Comparison of ENCODE assay signal across 8 mouse cellular contexts in genomic region chr14:99141786-99142633, GRCm38 (mm10). TPM values are rescaled to one million over a fixed set of nuclear protein-coding genes. Genes with fewer than 3 reads are reported as not detected.
DNase-seq lines count a peak whose midpoint lies in the region; ATAC-seq and TF ChIP-seq lines count a peak whose summit lies in the region.

No protein-coding gene starts in this region.

- peak; percentile 91 for ATAC-seq in activated CD4-positive, CD25-positive, alpha-beta regulatory T cell, adult 4 months
- ATAC-seq in common myeloid progenitor, adult 5-6 weeks (replicated peaks; ENCODE audit: low read depth, poor library complexity, severe bottlenecking) = peak; percentile 98
- peak; percentile 98 for ATAC-seq in megakaryocyte, adult 5-6 weeks (ENCODE audit: poor library complexity, severe bottlenecking)

- intact Hi-C loops in left cerebral cortex, adult 2 months (cut with DNase I) = loop anchor here (1.0 to 5.0 kb wide), 2 partner anchors 155 to 752 kb away; partner anchors contain the start of gene Klf5

- no peak overlapping the region for H3K27ac ChIP-seq in left cerebral cortex, adult 2 months

- peak; percentile 96 for TF ChIP-seq CTCF in left cerebral cortex, adult 2 months (IDR thresholded peaks at IDR 0.05)

- no peak overlapping the region for H3K4me3 ChIP-seq in left cerebral cortex, adult 2 months

- peak; percentile 6 to 26 for DNase-seq in gastrocnemius, adult 8-10 months (ENCODE audit: low spot score in 2 of 2)
- DNase-seq in induced T-regulatory cell, adult 2 months (ENCODE audit: low read depth) = peak; percentile 83
- DNase-seq in left cerebral cortex, adult 2 months (ENCODE audit: extremely low spot score in 1 of 2, low spot score in 2 of 2) = peak; percentile 75 to 82
- DNase-seq in right cerebral cortex, postnatal 10 days (ENCODE audit: low spot score in 2 of 2) = peak; percentile 72 to 89
- DNase-seq in urinary bladder, postnatal 10 days (ENCODE audit: low spot score) = peak; percentile 55

RNA-seq across cellular contexts. Expression of gene Dis3, which starts 42.4 kb away (rescaled TPM):
- polyA plus RNA-seq in activated CD4-positive, CD25-positive, alpha-beta regulatory T cell, adult 4 months (2017; shearing (Covaris generic)) = 1 to 10 TPM; 5.3 to 9.0 TPM
- 51.2 and 75.0 TPM in 2 replicates for total RNA-seq in common myeloid progenitor, adult 5-6 weeks (2017)
- 1 to 10 TPM; 7.9 to 9.2 (median 8.5) TPM for total RNA-seq in gastrocnemius, adult 8-10 months (2022)
- total RNA-seq in left cerebral cortex, adult 2 months (2021) = 10 to 100 TPM; 17.7 to 18.7 TPM
- 17.6 and 18.2 TPM in 2 replicates for total RNA-seq in megakaryocyte, adult 5-6 weeks (2015)
- total RNA-seq in megakaryocyte, adult 5-6 weeks (2017) = 17.2 and 26.1 TPM in 2 replicates

RNA-seq across cellular contexts. Expression of gene Pibf1, which starts 42.8 kb away (rescaled TPM):
- 10 to 100 TPM; 18.0 to 18.5 TPM for polyA plus RNA-seq in activated CD4-positive, CD25-positive, alpha-beta regulatory T cell, adult 4 months (2017; shearing (Covaris generic))
- 49.0 and 54.6 TPM in 2 replicates for total RNA-seq in common myeloid progenitor, adult 5-6 weeks (2017)
- total RNA-seq in gastrocnemius, adult 8-10 months (2022) = 1 to 10 TPM; 4.8 to 8.4 (median 7.7) TPM
- total RNA-seq in left cerebral cortex, adult 2 months (2021) = 10 to 100 TPM; 13.6 to 15.0 TPM
- 22.5 and 24.0 TPM in 2 replicates for total RNA-seq in megakaryocyte, adult 5-6 weeks (2015)
- total RNA-seq in megakaryocyte, adult 5-6 weeks (2017) = 24.1 and 32.4 TPM in 2 replicates

Comparison
In these comparisons a context has a peak if more than half of its experiments do, and no peak if none do; other contexts are left out.
1. DNase-seq: peak in every context shown above with its lines; median percentile 83 in induced T-regulatory cell, adult 2 months; 80 in right cerebral cortex, postnatal 10 days; 78 in left cerebral cortex, adult 2 months; 55 in urinary bladder, postnatal 10 days; 16 in gastrocnemius, adult 8-10 months.